Mouse (Mus musculus) ES-E14 (cell line): ENCODE data around the gene Impdh2. TPM values are rescaled to one million over a fixed set of nuclear protein-coding genes. Genes with fewer than 3 reads are reported as not detected.

Experiments
- DNase-seq: peaks from one replicate; pipeline ENCODE4 v3.0.0-alpha.2; 2013; ENCODE audit warnings: low read depth, low spot score
- H3K27ac ChIP-seq: 2 replicates; pipeline ENCODE4 v1.5.1; 2012; ENCODE audit warnings: low read depth, mild to moderate bottlenecking, low read length, moderate library complexity, mixed read lengths; ENCODE audit not compliant: poor library complexity, insufficient read depth, severe bottlenecking
- H3K36me3 ChIP-seq: 2 replicates; pipeline ENCODE4 v1.6.1; 2012; ENCODE audit warnings: mild to moderate bottlenecking, low read length, moderate library complexity, mixed read lengths; ENCODE audit not compliant: control insufficient read depth, poor library complexity, insufficient read depth, severe bottlenecking
- H3K4me1 ChIP-seq, 2 experiments: fragments of 150-350 bp in 1 of 2; sonication (generic) in 1 of 2; 2 replicates each; pipeline ENCODE4 v1.6.1; 2012; ENCODE audit warnings: low read length in 2 of 2, mild to moderate bottlenecking in 1 of 2, mixed read lengths in 1 of 2; ENCODE audit not compliant: control insufficient read depth in 2 of 2, insufficient read depth in 2 of 2, poor library complexity in 1 of 2
- H3K4me3 ChIP-seq, 2 experiments: fragments of 150-350 bp in 1 of 2; sonication (generic) in 1 of 2; 2 replicates each; pipeline ENCODE4 v1.5.1; 2012; ENCODE audit warnings: low read length in 2 of 2, low read depth in 1 of 2, mild to moderate bottlenecking in 1 of 2, mixed read lengths in 1 of 2; ENCODE audit not compliant: insufficient read depth in 1 of 2, poor library complexity in 1 of 2, severe bottlenecking in 1 of 2
- H3K9ac ChIP-seq: 2 replicates; pipeline ENCODE4 v1.6.1; 2012; ENCODE audit warnings: low read depth, mild to moderate bottlenecking, low read length, mixed read lengths; ENCODE audit not compliant: poor library complexity, insufficient read depth, severe bottlenecking
- H3K9me3 ChIP-seq: fragments of 150-350 bp; sonication (generic); 2 replicates; pipeline ENCODE4 v1.6.1; 2012; ENCODE audit warnings: low read depth, mild to moderate bottlenecking, low read length; ENCODE audit not compliant: control insufficient read depth, insufficient read depth
- CHD2 ChIP-seq: IDR thresholded peaks from 2 replicates; pipeline ENCODE4 v1.6.1; 2014; ENCODE audit warnings: mild to moderate bottlenecking, low read depth, low read length, inconsistent platforms
- HCFC1 ChIP-seq: IDR thresholded peaks from 2 replicates; pipeline ENCODE4 v1.6.1; 2012; ENCODE audit warnings: low read length, inconsistent platforms, borderline replicate concordance; ENCODE audit not compliant: insufficient read depth
- MAFK ChIP-seq: IDR thresholded peaks from 2 replicates; pipeline ENCODE4 v1.6.1; 2014; ENCODE audit warnings: mild to moderate bottlenecking, low read depth, low read length, inconsistent platforms; ENCODE audit not compliant: insufficient read depth
- ZC3H11A ChIP-seq: IDR thresholded peaks from 2 replicates; pipeline ENCODE4 v1.6.1; 2012; ENCODE audit warnings: low read depth, mild to moderate bottlenecking, inconsistent platforms, low read length, borderline replicate concordance
- ZNF384 ChIP-seq: IDR thresholded peaks from 2 replicates; pipeline ENCODE4 v1.6.1; 2012; ENCODE audit warnings: low read depth, low read length, inconsistent platforms
- in situ Hi-C, 2 experiments: fragments of 600-800 bp; cut with MboI; formaldehyde crosslinking; loops; one replicate each; pipeline ENCODE4 v1.15.1; 2025; ENCODE audit warnings: low sequenced_read_pairs in 2 of 2, inconsistent platforms in 1 of 2; ENCODE audit not compliant: unreplicated experiment in 2 of 2
- total RNA-seq: library from RNA; depleted of rRNA; stranded (reverse); fragments of 300-350 nt; gene quantifications from 2 replicates; pipeline ENCODE4 v1.2.3, GENCODE M21; 2012

Impdh2 gene
- total RNA-seq, 1 experiment: 404 TPM

DNA sequence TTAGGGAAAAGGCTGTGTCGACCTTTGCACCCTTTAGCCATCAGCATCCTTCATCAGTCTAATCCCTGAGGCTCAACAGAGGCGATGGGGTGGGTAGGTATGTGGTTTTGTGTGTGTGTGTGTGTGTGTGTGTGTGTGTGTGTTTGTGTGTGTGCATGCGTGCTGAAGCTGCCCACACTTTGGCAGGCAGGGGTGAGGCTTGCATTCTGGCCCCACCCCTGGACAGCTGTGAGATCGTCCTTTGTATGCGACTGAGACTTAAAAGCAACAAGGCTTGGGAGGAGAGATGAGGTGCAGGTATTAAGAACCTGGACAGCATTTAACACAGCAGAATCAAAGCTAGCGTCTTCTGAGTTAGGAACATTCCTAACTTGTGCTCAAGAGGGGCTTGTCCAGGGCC is 16.9 kb downstream of the Impdh2 start:
- H3K4me1 ChIP-seq: peaks cover 6 to 43% of the 10 kb centered on the region in 2 experiments; a peak in 3 of 4 replicates
- H3K4me3 ChIP-seq: 0 out of 4 replicates have a peak overlapping the region, but pooled peaks of 1 of the 2 experiments have one; percentile 76
- in situ Hi-C loops: no loop called here
- no peak for TF ChIP-seq MAFK
- no peak for TF ChIP-seq ZNF384
- TF ChIP-seq HCFC1: no peak
- TF ChIP-seq ZC3H11A: no peak
- no peak for TF ChIP-seq CHD2
- H3K9me3 ChIP-seq: no peaks in the 10 kb centered on the region
- no peak overlapping the region for H3K27ac ChIP-seq
- H3K9ac ChIP-seq: no peak overlapping the region
- no peak for DNase-seq
- H3K36me3 ChIP-seq: peaks cover 22% of the 10 kb centered on the region

DNA sequence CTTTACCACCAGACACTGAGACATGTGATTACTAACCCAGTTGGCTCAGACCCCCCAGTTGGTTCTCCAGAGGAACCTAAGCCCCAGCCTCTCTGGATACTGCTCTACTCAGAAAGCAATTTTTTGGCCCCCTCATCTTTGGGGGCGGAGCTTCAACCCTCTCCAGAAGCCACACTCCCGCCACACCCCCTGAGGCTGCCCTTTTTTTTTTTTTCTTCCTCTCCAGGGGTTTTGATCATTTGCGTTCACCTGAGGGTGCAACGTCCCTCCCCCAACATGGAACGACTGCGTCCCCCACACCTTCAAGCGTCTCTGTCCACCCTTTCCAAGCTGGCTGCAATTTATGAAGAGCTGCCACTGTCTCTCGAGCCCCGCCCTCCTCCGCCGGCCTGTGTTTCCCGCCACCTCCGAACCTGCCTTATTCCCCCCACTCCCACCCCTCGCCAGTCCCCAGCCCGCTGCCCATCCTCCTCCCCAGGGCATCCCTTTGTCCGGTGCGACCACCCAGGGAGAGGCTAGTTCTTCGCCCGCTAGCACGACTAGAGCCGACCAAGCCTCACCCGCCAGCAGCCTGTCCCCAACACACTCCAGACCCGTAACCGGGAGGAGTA is 18.0 kb downstream of the Impdh2 start:
- Histone ChIP-seq H3K36me3 (peaks cover 12% of the 10 kb centered on the region), H3K9ac (peak overlapping the region; percentile 96), H3K27ac (peak overlapping the region; percentile 86), H3K4me3 (peak overlapping the region; percentile 76 to 96), H3K9me3 (no peaks in the 10 kb centered on the region), H3K4me1 (peaks cover 6 to 42% of the 10 kb centered on the region in 2 experiments; a peak in 3 of 4 replicates)
- DNase-seq: no peak
- in situ Hi-C loops: no loop called here
- TF ChIP-seq ZC3H11A: no peak
- peak; percentile 87 for TF ChIP-seq ZNF384
- no peak for TF ChIP-seq MAFK
- no peak for TF ChIP-seq CHD2
- TF ChIP-seq HCFC1: no peak

DNA sequence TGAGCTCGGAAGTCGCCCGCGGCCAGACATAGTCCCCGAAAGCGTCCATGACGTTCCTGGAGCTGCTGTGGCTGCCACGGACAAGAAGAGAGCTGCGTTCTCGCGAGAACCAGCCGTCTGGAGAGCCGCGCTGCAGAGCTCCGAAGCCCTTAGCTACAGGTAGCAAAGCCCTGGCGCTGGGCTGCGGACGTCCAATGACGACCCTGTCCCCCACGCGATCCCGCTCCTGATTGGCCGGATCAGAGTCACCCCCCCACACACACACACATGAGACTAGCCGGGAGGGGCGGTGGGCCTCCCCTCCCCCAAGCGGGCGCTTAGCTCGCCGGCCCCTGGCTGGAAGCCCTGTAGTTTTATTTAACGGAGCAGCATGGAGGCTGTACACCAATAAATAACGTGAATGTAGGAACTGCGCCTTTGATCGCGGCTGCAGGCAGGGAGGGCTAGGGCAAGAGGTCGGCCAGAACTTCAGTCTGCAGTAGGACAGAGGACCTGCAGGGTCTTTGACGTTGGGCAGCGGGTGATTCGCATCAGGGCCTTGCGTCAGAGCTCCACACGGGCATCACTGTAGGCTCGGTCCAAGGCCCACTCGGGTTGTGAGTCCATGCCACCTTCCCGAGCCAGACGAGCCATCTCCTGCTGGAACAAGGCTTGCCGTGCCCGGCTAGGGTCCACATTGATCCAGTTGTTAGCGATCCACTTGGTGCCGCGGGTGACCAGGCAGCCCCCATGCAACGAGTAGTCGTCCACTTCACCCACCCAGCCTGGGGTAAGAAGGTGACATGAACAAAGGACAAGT is 18.7 kb downstream of the Impdh2 start, which contains the start of gene Wdr6:
Gene Wdr6, minus strand, starts transcription at position 195 of the 799 bp plus-strand sequence.
- peaks cover 6 to 37% of the 10 kb centered on the region in 2 experiments; a peak in 3 of 4 replicates for H3K4me1 ChIP-seq
- TF ChIP-seq ZC3H11A (no peak), HCFC1 (no peak; the same call in 1 of the 2 replicates), CHD2 (peak; percentile 99), ZNF384 (no peak)
- in situ Hi-C loops: no loop called here

DNA sequence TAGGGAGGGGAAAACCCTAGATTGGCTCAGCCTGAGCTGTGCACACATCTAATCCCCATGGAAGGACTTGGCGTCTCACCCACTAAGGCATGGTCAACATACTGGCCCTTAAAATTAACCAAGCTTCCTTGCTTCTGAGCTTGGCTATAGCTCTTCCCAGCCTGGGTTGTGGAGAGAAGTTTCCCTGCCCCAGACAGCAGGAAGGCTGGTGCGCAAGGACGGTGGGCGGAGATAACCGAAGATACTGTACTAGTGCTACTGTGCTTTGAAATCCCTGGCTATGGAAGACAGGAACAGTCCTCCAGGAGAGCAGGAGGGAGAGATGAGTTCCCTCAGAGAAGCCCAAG is 19.2 kb downstream of the Impdh2 start:
- TF ChIP-seq ZC3H11A (no peak), MAFK (no peak), HCFC1 (no peak), CHD2 (no peak), ZNF384 (no peak)
- Histone ChIP-seq H3K9me3 (no peaks in the 10 kb centered on the region), H3K4me3 (peak overlapping the region; percentile 72 to 96), H3K9ac (peak overlapping the region; percentile 96), H3K4me1 (peaks cover 6 to 32% of the 10 kb centered on the region in 2 experiments; a peak in 3 of 4 replicates), H3K36me3 (peaks cover 9% of the 10 kb centered on the region), H3K27ac (no peak overlapping the region)
- in situ Hi-C loops: no loop called here
- DNase-seq: no peak

More for the DNA sequence above, 18.7 kb downstream of the Impdh2 start, which contains the start of gene Wdr6:
- Histone ChIP-seq H3K4me3 (peak within 1 kb of the TSS; percentile 76 to 96), H3K9me3 (no peaks in the 10 kb centered on the region), H3K36me3 (peaks cover 9% of the 10 kb centered on the region), H3K27ac (peak within 1 kb of the TSS; percentile 86), H3K9ac (peak within 1 kb of the TSS; percentile 96)
- DNase-seq: peak; percentile 89
